Mouse (Mus musculus): ENCODE measurements around the gene Top1.

GRCm38 (mm10) chr2:160597582-160598281 lies 48.0 kb upstream of the Top1 start:
- TF ChIP-seq CTCF (IDR thresholded peaks at IDR 0.05; ENCODE audit: control insufficient read depth, insufficient read depth, low read length): peak; percentile 100
- TF ChIP-seq POLR2A (IDR thresholded peaks at IDR 0.05; ENCODE audit: borderline replicate concordance, control insufficient read depth, low read depth, low read length): no peak

Data from bone marrow, adult 2 months (tissue).